ENCODE assay signal across 8 mouse cellular contexts in the genomic region with DNA sequence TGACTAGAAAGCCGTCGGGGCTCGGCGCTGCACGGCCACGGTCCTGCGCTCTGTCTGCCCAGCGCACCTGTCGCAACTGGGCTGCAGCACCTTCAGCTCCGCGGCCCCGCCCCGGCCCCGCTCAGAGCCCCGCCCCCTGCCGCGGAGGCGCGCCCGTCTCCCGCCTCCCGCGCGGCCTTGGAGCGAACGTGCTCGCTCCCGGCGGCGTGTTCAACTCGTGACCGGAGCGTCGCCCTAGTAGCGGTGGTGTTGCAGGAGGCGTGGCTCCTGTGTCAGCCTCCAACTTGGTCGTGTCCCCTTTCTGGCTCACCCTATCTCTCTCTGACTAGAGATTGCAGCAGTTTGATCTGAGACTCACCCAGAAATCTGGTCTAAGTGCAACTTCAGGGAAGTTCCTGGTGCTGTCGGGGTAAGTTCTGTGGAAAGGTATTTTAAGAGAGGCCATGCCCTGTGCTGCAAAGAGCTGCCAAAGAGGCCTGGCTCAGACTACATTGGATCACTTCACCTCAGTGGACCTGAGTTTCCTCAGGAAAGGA. TPM values are rescaled to one million over a fixed set of nuclear protein-coding genes. Genes with fewer than 3 reads are reported as not detected.
DNase-seq lines count a peak whose midpoint lies in the region; ATAC-seq and TF ChIP-seq lines count a peak whose summit lies in the region.

A gene (minus strand): TSS at position 123 of the 536 bp plus-strand sequence.

- peaks cover 8% of the 10 kb centered on the region for H3K4me1 ChIP-seq in erythroblast, embryonic 14.5 days (ENCODE audit: control insufficient read depth)
- H3K4me1 ChIP-seq in heart, embryonic 12.5 days (replicated peaks) = peaks cover 17% of the 10 kb centered on the region
- H3K4me1 ChIP-seq in kidney, postnatal 0 days (replicated peaks; ENCODE audit: insufficient read depth, low read length) = peaks cover 6% of the 10 kb centered on the region; the same call in 1 of the 2 replicates
- H3K4me1 ChIP-seq in liver, embryonic 11.5 days (replicated peaks; ENCODE audit: control insufficient read depth, insufficient read depth, low read length) = peaks cover 2% of the 10 kb centered on the region; the same call in 1 of the 2 replicates
- peaks cover 5% of the 10 kb centered on the region for H3K4me1 ChIP-seq in stomach, embryonic 14.5 days (ENCODE audit: control insufficient read depth, insufficient read depth, low read length)

- ATAC-seq in heart, embryonic 12.5 days (ENCODE audit: insufficient number of reproducible peaks, low FRiP score) = peak; percentile 90
- peak; percentile 94 for ATAC-seq in kidney, postnatal 0 days (replicated peaks; ENCODE audit: low FRiP score, low read depth)
- ATAC-seq in liver, embryonic 11.5 days (replicated peaks; ENCODE audit: low FRiP score) = peak; percentile 90
- peak; percentile 95 for ATAC-seq in stomach, embryonic 14.5 days (ENCODE audit: insufficient number of reproducible peaks, insufficient read depth, low FRiP score, low read depth)

- peak within 1 kb of the TSS; percentile 92 for H3K4me2 ChIP-seq in heart, embryonic 12.5 days
- H3K4me2 ChIP-seq in kidney, postnatal 0 days (ENCODE audit: low read length) = peak within 1 kb of the TSS; percentile 82
- H3K4me2 ChIP-seq in liver, embryonic 11.5 days = peak within 1 kb of the TSS; percentile 97
- H3K4me2 ChIP-seq in stomach, embryonic 14.5 days (replicated peaks; ENCODE audit: low read depth, low read length) = peak within 1 kb of the TSS; percentile 90

- peak within 1 kb of the TSS; percentile 27 for H3K27ac ChIP-seq in heart, embryonic 12.5 days (ENCODE audit: poor library complexity, severe bottlenecking)
- H3K27ac ChIP-seq in kidney, postnatal 0 days = peak within 1 kb of the TSS; percentile 79
- H3K27ac ChIP-seq in liver, embryonic 11.5 days (ENCODE audit: low read depth, low read length) = no peak within 1 kb of the TSS
- H3K27ac ChIP-seq in stomach, embryonic 14.5 days (ENCODE audit: low read length) = peak within 1 kb of the TSS; percentile 66; the same call in 1 of the 2 replicates

- H3K4me3 ChIP-seq in erythroblast, embryonic 14.5 days (replicated peaks) = peak within 1 kb of the TSS; percentile 58
- H3K4me3 ChIP-seq in heart, embryonic 12.5 days = peak within 1 kb of the TSS; percentile 77
- H3K4me3 ChIP-seq in kidney, postnatal 0 days (replicated peaks; ENCODE audit: low read depth, low read length) = peak within 1 kb of the TSS; percentile 67
- H3K4me3 ChIP-seq in liver, embryonic 11.5 days (ENCODE audit: low read depth, low read length) = peak within 1 kb of the TSS; percentile 74
- peak within 1 kb of the TSS; percentile 76 for H3K4me3 ChIP-seq in stomach, embryonic 14.5 days (ENCODE audit: low read depth, low read length)

- H3K27me3 ChIP-seq in erythroblast, embryonic 14.5 days (ENCODE audit: control insufficient read depth) = peaks cover 17% of the 10 kb centered on the region
- no peaks in the 10 kb centered on the region for H3K27me3 ChIP-seq in heart, embryonic 12.5 days (replicated peaks)
- H3K27me3 ChIP-seq in kidney, postnatal 0 days (ENCODE audit: insufficient read depth, low read length) = no peaks in the 10 kb centered on the region
- peaks cover 5% of the 10 kb centered on the region; the same call in 1 of the 2 replicates for H3K27me3 ChIP-seq in liver, embryonic 11.5 days (replicated peaks; ENCODE audit: control insufficient read depth, insufficient read depth, low read length)
- no peaks in the 10 kb centered on the region for H3K27me3 ChIP-seq in stomach, embryonic 14.5 days (ENCODE audit: control insufficient read depth, insufficient read depth, low read length)

- no peak for TF ChIP-seq CTCF in brain, embryonic 14.5 days (IDR thresholded peaks at IDR 0.05; ENCODE audit: borderline replicate concordance, extremely low read depth, insufficient read depth, insufficient read length)
- TF ChIP-seq CTCF in kidney, postnatal 0 days (IDR thresholded peaks at IDR 0.05; ENCODE audit: low read depth) = no peak

- under 1% methylated on average over 38 of the region's 38 CpGs for WGBS in heart, embryonic 12.5 days
- WGBS in kidney, postnatal 0 days = 1% methylated on average over 37 of the region's 38 CpGs
- WGBS in liver, embryonic 11.5 days = under 1% methylated on average over 34 of the region's 38 CpGs
- WGBS in stomach, embryonic 14.5 days = 0% methylated on average over 38 of the region's 38 CpGs

- 0 out of 2 replicates have a peak, but pooled peaks have one; percentile 33 for TF ChIP-seq POLR2A in brain, embryonic 14.5 days (IDR thresholded peaks at IDR 0.05; ENCODE audit: borderline replicate concordance, extremely low read depth, insufficient read depth, insufficient read length, poor library complexity, severe bottlenecking)

- H3K36me3 ChIP-seq in erythroblast, embryonic 14.5 days (ENCODE audit: control insufficient read depth) = no peaks in the 10 kb centered on the region; the same call in 1 of the 2 replicates
- no peaks in the 10 kb centered on the region for H3K36me3 ChIP-seq in heart, embryonic 12.5 days
- no peaks in the 10 kb centered on the region for H3K36me3 ChIP-seq in kidney, postnatal 0 days (ENCODE audit: insufficient read depth, low read length)
- H3K36me3 ChIP-seq in liver, embryonic 11.5 days (ENCODE audit: control insufficient read depth, insufficient read depth, low read length) = no peaks in the 10 kb centered on the region
- H3K36me3 ChIP-seq in stomach, embryonic 14.5 days (ENCODE audit: control insufficient read depth, insufficient read depth, low read length) = no peaks in the 10 kb centered on the region

- DNase-seq in B cell, adult 2 months = peak; percentile 90 to 91
- DNase-seq in brain, embryonic 14.5 days (ENCODE audit: low read depth) = peak; percentile 94
- DNase-seq in kidney, postnatal 0 days (ENCODE audit: low spot score) = peak; percentile 95
- DNase-seq in liver, embryonic 11.5 days (ENCODE audit: low spot score) = peak; percentile 88
- peak; percentile 88 for DNase-seq in naive thymus-derived CD4-positive, alpha-beta T cell, adult 2 months (ENCODE audit: low read depth)

- no peaks in the 10 kb centered on the region for H3K9me3 ChIP-seq in erythroblast, embryonic 14.5 days (ENCODE audit: control insufficient read depth, low read length)
- H3K9me3 ChIP-seq in heart, embryonic 12.5 days (replicated peaks) = no peaks in the 10 kb centered on the region
- no peaks in the 10 kb centered on the region for H3K9me3 ChIP-seq in kidney, postnatal 0 days (replicated peaks; ENCODE audit: low read length)
- no peaks in the 10 kb centered on the region for H3K9me3 ChIP-seq in liver, embryonic 11.5 days (ENCODE audit: control insufficient read depth, low read length)
- no peaks in the 10 kb centered on the region for H3K9me3 ChIP-seq in stomach, embryonic 14.5 days (ENCODE audit: control insufficient read depth, low read depth, low read length)

- H3K9ac ChIP-seq in heart, embryonic 12.5 days = peak within 1 kb of the TSS; percentile 79
- H3K9ac ChIP-seq in kidney, postnatal 0 days (ENCODE audit: low read depth, low read length) = peak within 1 kb of the TSS; percentile 71
- peak within 1 kb of the TSS; percentile 56 for H3K9ac ChIP-seq in liver, embryonic 11.5 days (ENCODE audit: low read depth, low read length)
- peak within 1 kb of the TSS; percentile 45 for H3K9ac ChIP-seq in stomach, embryonic 14.5 days (replicated peaks; ENCODE audit: low read depth, low read length)

RNA-seq across cellular contexts. Expression of the gene that starts here (rescaled TPM):
- 21.1 and 22.2 TPM in 2 replicates for polyA plus RNA-seq in brain, embryonic 14.5 days (2012; rRNA removed)
- 0.01 TPM in 1 of 2 replicates, not detected in the other for polyA plus RNA-seq in erythroblast, embryonic 14.5 days (2012)
- polyA plus RNA-seq in heart, embryonic 12.5 days (2016; fragmentation: Nextera tagmentation; extraction: Ambion mirVana) = 24.6 and 25.5 TPM in 2 replicates
- 42.8 and 51.6 TPM in 2 replicates for polyA plus RNA-seq in kidney, postnatal 0 days (2015; fragmentation: Nextera tagmentation; extraction: Ambion mirVana)
- polyA plus RNA-seq in liver, embryonic 11.5 days (2014; fragmentation: Nextera tagmentation; extraction: Ambion mirVana) = 19.0 and 19.3 TPM in 2 replicates
- polyA plus RNA-seq in stomach, embryonic 14.5 days (2014; fragmentation: Nextera tagmentation; extraction: Ambion mirVana) = 69.4 and 78.0 TPM in 2 replicates

Comparison
In these comparisons a context has a peak if more than half of its experiments do, and no peak if none do; other contexts are left out.
1. RNA of the gene that starts here (polyA plus RNA-seq): 69.4 to 78.0 TPM in stomach, embryonic 14.5 days, 42.8 to 51.6 TPM in kidney, postnatal 0 days, 24.6 to 25.5 TPM in heart, embryonic 12.5 days, 21.1 to 22.2 TPM in brain, embryonic 14.5 days and 19.0 to 19.3 TPM in liver, embryonic 11.5 days; 0.01 TPM in erythroblast, embryonic 14.5 days; every median in the first group is over 10 times any median in the second.
2. Peak in every context shown above with its lines, with median percentiles within 50 percentile points of each other: DNase-seq, H3K4me3 ChIP-seq, ATAC-seq, H3K4me2 ChIP-seq and H3K9ac ChIP-seq.